Mouse (Mus musculus) B cell, adult 67 days (primary cell): Measurements from ENCODE around the gene Btd. TPM values are rescaled to one million over a fixed set of nuclear protein-coding genes. Genes with fewer than 3 reads are reported as not detected.

Experiments
- total RNA-seq, 2 experiments: library from RNA; stranded (reverse); gene quantifications; 4 replicates each; pipeline ENCODE4 v1.2.4; 2023

Btd gene
- 10 to 100 TPM; 16.6 to 18.2 TPM for total RNA-seq

GRCm38 (mm10) chr14:31640890-31641505, at the start of gene Btd, which contains the start of gene Hacl1:
Gene Btd (plus strand): TSS chr14:31641028.
Gene Hacl1 (minus strand): TSS chr14:31641286.

GRCm38 (mm10) chr14:31591243-31591642, 49.6 kb upstream of the Btd start, which contains the start of gene Colq:
Gene Colq (minus strand): TSS chr14:31591343.

GRCm38 (mm10) chr14:31640346-31640889, 410 bp upstream of the Btd start, which contains the start of gene Gm49387:
Gene Gm49387 (minus strand): TSS chr14:31640878.

Other genes with a start within 250 kb of the Btd start
- 100 to 1,000 TPM; 288 to 323 TPM for gene Sh3bp5, start 204.9 kb upstream of the Btd start, total RNA-seq
- gene Eaf1, start 146.6 kb upstream of the Btd start, total RNA-seq = 10 to 100 TPM; 34.8 to 49.8 TPM
- gene Mettl6, start 146.0 kb upstream of the Btd start, total RNA-seq = 10 to 100 TPM; 43.5 to 48.8 TPM
- 1 to 10 TPM; 3.6 TPM for gene Colq, start 49.7 kb upstream of the Btd start, total RNA-seq
- gene Gm49387, start 150 bp upstream of the Btd start, total RNA-seq = not detected
- 10 to 100 TPM in 1 of 2 experiments, 1 to 10 TPM in 1; 9.0 to 17.0 TPM for gene Hacl1, start 258 bp downstream of the Btd start, total RNA-seq
- 10 to 100 TPM; 37.0 to 40.3 TPM for gene Ankrd28, start 189.6 kb downstream of the Btd start, total RNA-seq